Mouse (Mus musculus): ENCODE results near the gene Aebp2. TPM values are rescaled to one million over a fixed set of nuclear protein-coding genes. Genes with fewer than 3 reads are reported as not detected.

The Aebp2 gene
- polyA plus RNA-seq, 1 experiment from 2014 or later = 9.4 TPM

- Histone ChIP-seq H3K36me3 (ENCODE audit: insufficient read depth, low read length) (no peaks in the 10 kb centered on the region), H3K27ac (ENCODE audit: low read length) (no peak overlapping the region), H3K9ac (replicated peaks; ENCODE audit: low read length) (no peak overlapping the region), H3K27me3 (ENCODE audit: insufficient read depth, low read length) (no peaks in the 10 kb centered on the region), H3K9me3 (ENCODE audit: low read length) (no peaks in the 10 kb centered on the region), H3K4me2 (replicated peaks; ENCODE audit: low read depth, low read length) (no peak overlapping the region), H3K4me3 (ENCODE audit: low read length) (no peak overlapping the region), H3K4me1 (ENCODE audit: insufficient read depth, low read length) (peaks cover 13% of the 10 kb centered on the region)
- WGBS = 64% methylated on average over 13 of the region's 13 CpGs
- no peak for ATAC-seq (ENCODE audit: low FRiP score, low TSS enrichment)
Measured at GRCm38 (mm10) chr6:140620531-140621349, 1.7 kb upstream of the Aebp2 start.

DNA sequence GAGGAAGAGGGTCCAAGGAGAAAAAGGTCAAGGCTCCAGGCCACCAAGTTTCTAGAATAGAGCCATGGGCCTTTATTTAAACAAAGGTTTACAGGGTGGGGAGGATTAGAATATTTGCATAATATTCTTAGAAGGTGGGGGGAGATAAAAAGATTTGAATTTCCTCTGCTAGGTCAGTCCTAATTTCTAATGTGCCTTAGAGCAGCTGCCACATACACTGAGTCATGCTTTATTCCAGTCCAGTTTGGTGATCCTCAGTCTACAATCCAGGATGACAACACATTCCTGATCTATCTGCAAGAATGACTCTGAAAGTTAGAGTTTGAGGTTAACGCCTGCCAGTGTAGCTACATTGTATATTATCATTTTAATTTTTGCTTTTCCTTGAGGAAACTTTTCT is 841 bp upstream of the Aebp2 start:
- no peaks in the 10 kb centered on the region for H3K9me3 ChIP-seq (ENCODE audit: low read length)
- H3K4me2 ChIP-seq (replicated peaks; ENCODE audit: low read depth, low read length) = no peak overlapping the region
- no peaks in the 10 kb centered on the region for H3K27me3 ChIP-seq (ENCODE audit: insufficient read depth, low read length)
- ATAC-seq (ENCODE audit: low FRiP score, low TSS enrichment) = no peak
- no peak overlapping the region for H3K9ac ChIP-seq (replicated peaks; ENCODE audit: low read length)
- H3K27ac ChIP-seq (ENCODE audit: low read length) = no peak overlapping the region
- no peaks in the 10 kb centered on the region for H3K36me3 ChIP-seq (ENCODE audit: insufficient read depth, low read length)
- 94% methylated on average over 1 of the region's 1 CpGs for WGBS
- H3K4me1 ChIP-seq (ENCODE audit: insufficient read depth, low read length) = peaks cover 20% of the 10 kb centered on the region
- H3K4me3 ChIP-seq (ENCODE audit: low read length) = no peak overlapping the region

- H3K4me3 ChIP-seq (ENCODE audit: low read length) = peak overlapping the region; percentile 99
- ATAC-seq (ENCODE audit: low FRiP score, low TSS enrichment) = peak; percentile 93
- no peaks in the 10 kb centered on the region for H3K36me3 ChIP-seq (ENCODE audit: insufficient read depth, low read length)
- no peaks in the 10 kb centered on the region for H3K27me3 ChIP-seq (ENCODE audit: insufficient read depth, low read length)
- peaks cover 26% of the 10 kb centered on the region for H3K4me1 ChIP-seq (ENCODE audit: insufficient read depth, low read length)
- no peaks in the 10 kb centered on the region for H3K9me3 ChIP-seq (ENCODE audit: low read length)
- peak overlapping the region; percentile 86 for H3K9ac ChIP-seq (replicated peaks; ENCODE audit: low read length)
- H3K27ac ChIP-seq (ENCODE audit: low read length) = peak overlapping the region; percentile 96
- peak overlapping the region; percentile 82 for H3K4me2 ChIP-seq (replicated peaks; ENCODE audit: low read depth, low read length)
- under 1% methylated on average over 45 of the region's 117 CpGs for WGBS
Measured at GRCm38 (mm10) chr6:140623226-140624095, 998 bp downstream of the Aebp2 start.

DNA sequence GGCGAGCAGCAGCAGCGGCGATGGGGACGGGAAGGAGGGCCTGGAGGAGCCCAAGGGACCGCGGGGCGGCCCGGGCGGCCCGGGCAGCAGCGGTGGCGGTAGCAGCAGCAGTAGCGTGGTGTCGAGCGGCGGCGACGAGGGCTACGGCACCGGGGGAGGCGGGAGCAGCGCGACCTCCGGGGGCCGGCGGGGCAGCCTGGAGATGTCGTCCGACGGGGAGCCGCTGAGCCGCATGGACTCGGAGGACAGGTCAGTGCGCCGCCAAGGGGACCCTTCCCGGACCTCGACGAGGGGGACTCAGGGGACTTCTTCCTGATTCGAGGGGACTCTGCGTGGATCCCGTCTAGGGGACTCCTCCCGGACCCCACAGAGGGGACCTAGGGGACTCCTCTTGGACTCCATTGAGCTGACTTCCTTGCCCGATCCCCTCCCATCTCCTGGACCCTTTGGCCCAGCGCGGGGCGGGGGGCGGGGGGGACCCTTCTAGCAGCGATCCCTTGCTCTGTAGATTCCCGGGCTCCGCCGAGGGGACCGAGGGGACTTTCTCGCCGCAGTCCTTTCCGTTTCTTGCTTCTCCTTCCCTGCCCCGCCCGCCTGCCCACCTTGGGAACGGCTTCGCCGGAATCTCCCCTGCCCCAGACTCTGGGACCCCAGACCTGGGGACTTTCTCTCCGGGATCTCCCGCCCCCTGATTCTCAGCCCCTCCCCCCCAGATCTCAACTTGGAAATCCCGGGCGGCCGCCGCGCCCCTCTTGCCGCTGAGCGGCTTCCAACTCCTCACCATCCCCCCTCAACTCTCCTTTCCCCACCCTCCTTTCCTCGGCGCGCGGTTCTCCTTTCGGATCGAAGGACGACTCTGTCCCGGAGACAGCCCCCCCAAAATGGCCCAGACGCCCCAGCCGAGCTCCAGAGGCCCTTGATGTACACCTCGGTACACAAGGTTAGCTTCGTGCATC is 1.9 kb downstream of the Aebp2 start:
- no peaks in the 10 kb centered on the region for H3K9me3 ChIP-seq (ENCODE audit: low read length)
- H3K27ac ChIP-seq (ENCODE audit: low read length) = peak overlapping the region; percentile 96
- WGBS = under 1% methylated on average over 68 of the region's 80 CpGs
- peaks cover 26% of the 10 kb centered on the region for H3K4me1 ChIP-seq (ENCODE audit: insufficient read depth, low read length)
- H3K4me2 ChIP-seq (replicated peaks; ENCODE audit: low read depth, low read length) = peak overlapping the region; percentile 82
- peak overlapping the region; percentile 86 for H3K9ac ChIP-seq (replicated peaks; ENCODE audit: low read length)
- H3K36me3 ChIP-seq (ENCODE audit: insufficient read depth, low read length) = no peaks in the 10 kb centered on the region
- ATAC-seq (ENCODE audit: low FRiP score, low TSS enrichment) = peak; percentile 46
- peak overlapping the region; percentile 99 for H3K4me3 ChIP-seq (ENCODE audit: low read length)
- H3K27me3 ChIP-seq (ENCODE audit: insufficient read depth, low read length) = no peaks in the 10 kb centered on the region

DNA sequence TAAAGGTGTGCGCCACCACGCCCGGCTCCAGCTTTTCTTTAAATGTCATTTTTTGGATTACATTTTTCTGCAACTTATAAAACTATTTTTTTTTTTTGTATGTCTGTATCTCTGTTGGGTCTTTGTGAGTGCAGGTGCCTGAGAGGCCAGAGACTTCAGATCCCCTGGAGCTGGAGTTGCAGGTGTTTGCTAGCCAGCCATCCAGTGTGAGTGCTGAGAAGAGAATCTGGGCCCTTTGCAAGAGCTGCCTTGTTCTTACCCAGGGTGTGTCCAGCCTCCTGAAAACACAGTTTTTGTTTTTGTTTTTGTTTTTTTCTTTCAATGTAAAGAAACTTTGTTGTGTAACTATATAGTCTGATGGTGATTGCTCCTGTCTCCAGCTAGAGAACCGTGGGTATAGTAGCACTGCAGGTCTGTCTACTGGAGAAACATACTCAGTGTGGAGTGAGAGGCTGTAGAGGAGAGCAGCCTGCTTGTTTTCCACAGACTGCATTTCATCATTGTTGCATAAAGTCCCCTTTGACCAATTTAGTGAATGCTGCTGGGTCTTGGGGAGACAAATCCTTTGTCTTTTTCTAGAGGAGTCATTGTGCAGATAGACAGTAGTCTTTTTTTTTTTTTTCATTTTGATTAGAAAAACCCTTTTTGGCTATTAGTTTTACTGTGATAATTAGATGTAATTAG is 6.9 kb downstream of the Aebp2 start:
- peaks cover 8% of the 10 kb centered on the region; the same call in 1 of the 2 replicates for H3K36me3 ChIP-seq (ENCODE audit: insufficient read depth, low read length)
- no peak overlapping the region for H3K4me3 ChIP-seq (ENCODE audit: low read length)
- no peaks in the 10 kb centered on the region for H3K27me3 ChIP-seq (ENCODE audit: insufficient read depth, low read length)
- H3K9me3 ChIP-seq (ENCODE audit: low read length) = no peaks in the 10 kb centered on the region
- H3K4me1 ChIP-seq (ENCODE audit: insufficient read depth, low read length) = peaks cover 21% of the 10 kb centered on the region
- WGBS = 90% methylated on average over 4 of the region's 4 CpGs
- ATAC-seq (ENCODE audit: low FRiP score, low TSS enrichment) = no peak
- H3K9ac ChIP-seq (replicated peaks; ENCODE audit: low read length) = no peak overlapping the region
- no peak overlapping the region for H3K4me2 ChIP-seq (replicated peaks; ENCODE audit: low read depth, low read length)
- H3K27ac ChIP-seq (ENCODE audit: low read length) = no peak overlapping the region

DNA sequence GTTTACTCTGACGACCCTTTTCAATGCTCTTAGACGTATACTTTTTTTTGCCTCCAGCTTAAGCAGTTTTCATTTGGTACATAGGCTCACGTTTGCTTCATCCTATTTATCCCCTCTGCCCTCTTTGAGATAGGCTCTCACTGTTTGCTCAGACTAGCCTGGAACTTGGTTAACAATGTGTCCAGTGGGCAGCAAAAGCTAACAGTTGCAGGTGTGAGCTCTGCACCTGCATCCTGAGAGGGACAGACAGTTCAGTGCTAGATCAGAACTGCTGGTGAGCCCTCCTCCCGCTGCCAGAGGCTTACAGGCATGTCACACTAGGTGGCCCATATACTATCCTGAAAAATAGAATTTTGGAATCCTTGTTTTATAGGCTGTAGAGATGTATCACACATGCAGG is 7.8 kb downstream of the Aebp2 start:
- ATAC-seq (ENCODE audit: low FRiP score, low TSS enrichment) = no peak
- Histone ChIP-seq H3K4me3 (ENCODE audit: low read length) (no peak overlapping the region), H3K9ac (replicated peaks; ENCODE audit: low read length) (no peak overlapping the region), H3K27me3 (ENCODE audit: insufficient read depth, low read length) (no peaks in the 10 kb centered on the region), H3K27ac (ENCODE audit: low read length) (no peak overlapping the region), H3K9me3 (ENCODE audit: low read length) (no peaks in the 10 kb centered on the region), H3K4me2 (replicated peaks; ENCODE audit: low read depth, low read length) (no peak overlapping the region), H3K4me1 (ENCODE audit: insufficient read depth, low read length) (peaks cover 18% of the 10 kb centered on the region), H3K36me3 (ENCODE audit: insufficient read depth, low read length) (peaks cover 11% of the 10 kb centered on the region; the same call in 1 of the 2 replicates)
- 74% methylated on average over 4 of the region's 4 CpGs for WGBS

DNA sequence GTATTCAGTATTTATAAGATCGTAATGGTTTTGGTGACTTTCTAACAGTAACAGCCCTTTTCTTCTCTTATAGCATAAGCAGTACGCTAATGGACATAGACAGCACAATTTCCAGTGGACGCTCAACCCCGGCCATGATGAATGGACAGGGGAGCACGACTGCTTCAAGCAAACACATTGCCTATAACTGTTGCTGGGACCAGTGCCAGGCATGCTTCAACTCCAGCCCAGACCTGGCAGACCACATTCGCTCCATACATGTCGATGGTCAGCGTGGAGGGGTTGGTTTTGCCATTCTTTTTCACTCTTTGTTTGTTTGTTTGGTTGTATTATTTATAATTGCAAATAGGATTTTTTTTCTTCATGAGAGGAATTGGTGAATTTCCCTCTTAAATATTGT is 11.2 kb downstream of the Aebp2 start:
- Histone ChIP-seq H3K27me3 (ENCODE audit: insufficient read depth, low read length) (no peaks in the 10 kb centered on the region), H3K27ac (ENCODE audit: low read length) (no peak overlapping the region), H3K36me3 (ENCODE audit: insufficient read depth, low read length) (peaks cover 32% of the 10 kb centered on the region), H3K4me2 (replicated peaks; ENCODE audit: low read depth, low read length) (no peak overlapping the region), H3K9ac (replicated peaks; ENCODE audit: low read length) (no peak overlapping the region), H3K9me3 (ENCODE audit: low read length) (no peaks in the 10 kb centered on the region), H3K4me3 (ENCODE audit: low read length) (no peak overlapping the region), H3K4me1 (ENCODE audit: insufficient read depth, low read length) (no peaks in the 10 kb centered on the region)
- WGBS = 83% methylated on average over 8 of the region's 8 CpGs
- no peak for ATAC-seq (ENCODE audit: low FRiP score, low TSS enrichment)

DNA sequence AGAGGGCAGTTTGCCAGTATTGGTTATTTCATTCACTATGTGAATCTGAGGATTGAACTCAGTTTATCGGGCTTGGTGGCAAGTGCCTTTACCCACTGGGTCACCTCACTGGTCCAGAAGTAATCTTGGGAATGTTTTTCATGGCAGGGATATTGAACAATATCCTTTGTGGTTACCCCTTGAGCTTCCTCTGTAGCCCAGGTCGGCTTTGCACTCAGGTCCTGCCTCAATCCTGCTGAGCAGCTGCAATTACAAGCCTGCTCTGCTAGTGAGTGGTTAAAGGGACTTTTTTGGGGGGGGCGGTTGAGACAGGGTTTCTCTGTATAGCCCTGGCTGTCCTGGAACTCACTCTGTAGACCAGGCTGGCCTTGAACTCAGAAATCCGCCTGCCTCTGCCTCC is 13.8 kb downstream of the Aebp2 start:
- Histone ChIP-seq H3K4me3 (ENCODE audit: low read length) (no peak overlapping the region), H3K4me2 (replicated peaks; ENCODE audit: low read depth, low read length) (no peak overlapping the region), H3K4me1 (ENCODE audit: insufficient read depth, low read length) (no peaks in the 10 kb centered on the region), H3K36me3 (ENCODE audit: insufficient read depth, low read length) (peaks cover 53% of the 10 kb centered on the region), H3K27me3 (ENCODE audit: insufficient read depth, low read length) (no peaks in the 10 kb centered on the region), H3K27ac (ENCODE audit: low read length) (no peak overlapping the region), H3K9ac (replicated peaks; ENCODE audit: low read length) (no peak overlapping the region), H3K9me3 (ENCODE audit: low read length) (no peaks in the 10 kb centered on the region)
- WGBS = 85% methylated on average over 4 of the region's 4 CpGs
- no peak for ATAC-seq (ENCODE audit: low FRiP score, low TSS enrichment)

DNA sequence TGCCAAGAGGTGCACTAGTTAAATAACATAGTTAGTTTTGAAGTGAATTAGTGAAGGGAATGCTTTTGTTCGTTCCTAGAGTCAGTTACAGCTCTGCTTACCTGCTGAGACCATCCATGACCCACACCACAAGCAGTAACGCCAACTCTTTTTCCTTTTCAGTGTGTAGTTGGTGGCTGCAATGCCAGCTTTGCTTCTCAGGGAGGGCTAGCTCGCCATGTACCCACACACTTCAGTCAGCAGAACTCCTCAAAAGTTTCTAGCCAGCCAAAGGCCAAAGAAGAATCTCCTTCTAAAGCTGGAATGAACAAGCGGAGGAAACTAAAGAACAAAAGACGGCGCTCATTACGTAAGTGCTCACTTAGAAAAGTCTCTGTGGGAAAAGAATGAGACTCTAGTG is 19.5 kb downstream of the Aebp2 start:
- WGBS = 95% methylated on average over 7 of the region's 7 CpGs
- H3K4me1 ChIP-seq (ENCODE audit: insufficient read depth, low read length) = no peaks in the 10 kb centered on the region
- H3K27ac ChIP-seq (ENCODE audit: low read length) = no peak overlapping the region
- H3K36me3 ChIP-seq (ENCODE audit: insufficient read depth, low read length) = peaks cover 59% of the 10 kb centered on the region
- H3K9me3 ChIP-seq (ENCODE audit: low read length) = no peaks in the 10 kb centered on the region
- no peak overlapping the region for H3K4me2 ChIP-seq (replicated peaks; ENCODE audit: low read depth, low read length)
- no peak for ATAC-seq (ENCODE audit: low FRiP score, low TSS enrichment)
- H3K27me3 ChIP-seq (ENCODE audit: insufficient read depth, low read length) = no peaks in the 10 kb centered on the region
- H3K9ac ChIP-seq (replicated peaks; ENCODE audit: low read length) = no peak overlapping the region
- no peak overlapping the region for H3K4me3 ChIP-seq (ENCODE audit: low read length)
